Mouse (Mus musculus): ENCODE results near the gene Pde4c. TPM values are rescaled to one million over a fixed set of nuclear protein-coding genes. Genes with fewer than 3 reads are reported as not detected.

The Pde4c gene
- 0.83 and 1.3 TPM in 2 replicates for polyA plus RNA-seq (2014; fragmentation: Nextera tagmentation; extraction: Ambion mirVana)

- Histone ChIP-seq H3K36me3 (ENCODE audit: control insufficient read depth, insufficient read depth, low read length) (no peaks in the 10 kb centered on the region), H3K4me3 (ENCODE audit: low read depth, low read length) (no peak within 1 kb of the TSS), H3K9me3 (ENCODE audit: control insufficient read depth, low read length) (no peaks in the 10 kb centered on the region), H3K27me3 (replicated peaks; ENCODE audit: control insufficient read depth, insufficient read depth, low read length) (peaks cover 25% of the 10 kb centered on the region), H3K27ac (ENCODE audit: low read depth, low read length) (peak within 1 kb of the TSS; percentile 49), H3K4me2 (peak within 1 kb of the TSS; percentile 22), H3K9ac (ENCODE audit: low read depth, low read length) (no peak within 1 kb of the TSS), H3K4me1 (replicated peaks; ENCODE audit: control insufficient read depth, insufficient read depth, low read length) (no peaks in the 10 kb centered on the region)
- DNase-seq (ENCODE audit: low spot score) (no peak), ATAC-seq (replicated peaks; ENCODE audit: low FRiP score) (peak; percentile 29; the same call in 1 of the 2 replicates)
- 54% methylated on average over 7 of the region's 7 CpGs for WGBS
These were observed at the start of gene Pde4c for GRCm38 (mm10) chr8:70723486-70724210. Pde4c (plus strand) TSS chr8:70723720.

GRCm38 (mm10) chr8:70674109-70674508 lies 49.4 kb upstream of the Pde4c start:
- Histone ChIP-seq H3K4me3 (ENCODE audit: low read depth, low read length) (peak overlapping the region; percentile 74), H3K36me3 (ENCODE audit: control insufficient read depth, insufficient read depth, low read length) (peaks cover 19% of the 10 kb centered on the region), H3K9me3 (ENCODE audit: control insufficient read depth, low read length) (no peaks in the 10 kb centered on the region), H3K27me3 (replicated peaks; ENCODE audit: control insufficient read depth, insufficient read depth, low read length) (no peaks in the 10 kb centered on the region), H3K27ac (ENCODE audit: low read depth, low read length) (peak overlapping the region; percentile 94), H3K4me2 (peak overlapping the region; percentile 89), H3K9ac (ENCODE audit: low read depth, low read length) (peak overlapping the region; percentile 84), H3K4me1 (replicated peaks; ENCODE audit: control insufficient read depth, insufficient read depth, low read length) (peaks cover 37% of the 10 kb centered on the region)
- no peak for ATAC-seq (replicated peaks; ENCODE audit: low FRiP score)
- DNase-seq (ENCODE audit: low spot score): no peak
- 81% methylated on average over 3 of the region's 3 CpGs for WGBS

- peak overlapping the region; percentile 84 for H3K9ac ChIP-seq (ENCODE audit: low read depth, low read length)
- no peak for ATAC-seq (replicated peaks; ENCODE audit: low FRiP score)
These were observed 48.8 kb upstream of the Pde4c start for GRCm38 (mm10) chr8:70674716-70675115.

GRCm38 (mm10) chr8:70675336-70675735 lies 48.2 kb upstream of the Pde4c start:
- H3K9me3 ChIP-seq (ENCODE audit: control insufficient read depth, low read length): no peaks in the 10 kb centered on the region
- peaks cover 24% of the 10 kb centered on the region for H3K36me3 ChIP-seq (ENCODE audit: control insufficient read depth, insufficient read depth, low read length)
- 57% methylated on average over 1 of the region's 1 CpGs for WGBS
- peak overlapping the region; percentile 94; the same call in 1 of the 2 replicates for H3K27ac ChIP-seq (ENCODE audit: low read depth, low read length)
- ATAC-seq (replicated peaks; ENCODE audit: low FRiP score) (no peak), DNase-seq (ENCODE audit: low spot score) (no peak)
- no peak overlapping the region for H3K4me3 ChIP-seq (ENCODE audit: low read depth, low read length)
- H3K9ac ChIP-seq (ENCODE audit: low read depth, low read length): peak overlapping the region; percentile 41; the same call in 1 of the 2 replicates
- H3K4me2 ChIP-seq: peak overlapping the region; percentile 89
- no peaks in the 10 kb centered on the region for H3K27me3 ChIP-seq (replicated peaks; ENCODE audit: control insufficient read depth, insufficient read depth, low read length)
- H3K4me1 ChIP-seq (replicated peaks; ENCODE audit: control insufficient read depth, insufficient read depth, low read length): peaks cover 37% of the 10 kb centered on the region

More at GRCm38 (mm10) chr8:70674716-70675115, 48.8 kb upstream of the Pde4c start:
- no peaks in the 10 kb centered on the region for H3K27me3 ChIP-seq (replicated peaks; ENCODE audit: control insufficient read depth, insufficient read depth, low read length)
- H3K4me3 ChIP-seq (ENCODE audit: low read depth, low read length): peak overlapping the region; percentile 74; the same call in 1 of the 2 replicates
- 51% methylated on average over 4 of the region's 4 CpGs for WGBS
- H3K27ac ChIP-seq (ENCODE audit: low read depth, low read length): peak overlapping the region; percentile 94
- H3K4me1 ChIP-seq (replicated peaks; ENCODE audit: control insufficient read depth, insufficient read depth, low read length): peaks cover 37% of the 10 kb centered on the region
- no peaks in the 10 kb centered on the region for H3K9me3 ChIP-seq (ENCODE audit: control insufficient read depth, low read length)
- H3K4me2 ChIP-seq: peak overlapping the region; percentile 89
- no peak for DNase-seq (ENCODE audit: low spot score)
- H3K36me3 ChIP-seq (ENCODE audit: control insufficient read depth, insufficient read depth, low read length): peaks cover 24% of the 10 kb centered on the region

GRCm38 (mm10) chr8:70677451-70678080 lies 46.0 kb upstream of the Pde4c start:
- Histone ChIP-seq H3K9ac (ENCODE audit: low read depth, low read length) (peak overlapping the region; percentile 46), H3K4me2 (peak overlapping the region; percentile 46), H3K36me3 (ENCODE audit: control insufficient read depth, insufficient read depth, low read length) (peaks cover 24% of the 10 kb centered on the region), H3K9me3 (ENCODE audit: control insufficient read depth, low read length) (no peaks in the 10 kb centered on the region), H3K4me1 (replicated peaks; ENCODE audit: control insufficient read depth, insufficient read depth, low read length) (peaks cover 44% of the 10 kb centered on the region), H3K4me3 (ENCODE audit: low read depth, low read length) (no peak overlapping the region), H3K27me3 (replicated peaks; ENCODE audit: control insufficient read depth, insufficient read depth, low read length) (no peaks in the 10 kb centered on the region), H3K27ac (ENCODE audit: low read depth, low read length) (no peak overlapping the region; the same call in 1 of the 2 replicates)
- DNase-seq (ENCODE audit: low spot score): no peak
- WGBS: 90% methylated on average over 15 of the region's 15 CpGs
- no peak for ATAC-seq (replicated peaks; ENCODE audit: low FRiP score)

GRCm38 (mm10) chr8:70678679-70679078 lies 44.8 kb upstream of the Pde4c start:
- Histone ChIP-seq H3K9ac (ENCODE audit: low read depth, low read length) (no peak overlapping the region), H3K27me3 (replicated peaks; ENCODE audit: control insufficient read depth, insufficient read depth, low read length) (no peaks in the 10 kb centered on the region), H3K4me3 (ENCODE audit: low read depth, low read length) (no peak overlapping the region), H3K4me1 (replicated peaks; ENCODE audit: control insufficient read depth, insufficient read depth, low read length) (peaks cover 45% of the 10 kb centered on the region), H3K4me2 (no peak overlapping the region), H3K27ac (ENCODE audit: low read depth, low read length) (no peak overlapping the region), H3K9me3 (ENCODE audit: control insufficient read depth, low read length) (no peaks in the 10 kb centered on the region), H3K36me3 (ENCODE audit: control insufficient read depth, insufficient read depth, low read length) (peaks cover 24% of the 10 kb centered on the region)
- no peak for ATAC-seq (replicated peaks; ENCODE audit: low FRiP score)
- no peak for DNase-seq (ENCODE audit: low spot score)

- Histone ChIP-seq H3K9ac (ENCODE audit: low read depth, low read length) (peak overlapping the region; percentile 22; the same call in 1 of the 2 replicates), H3K4me3 (ENCODE audit: low read depth, low read length) (no peak overlapping the region), H3K27me3 (replicated peaks; ENCODE audit: control insufficient read depth, insufficient read depth, low read length) (no peaks in the 10 kb centered on the region), H3K4me2 (no peak overlapping the region), H3K4me1 (replicated peaks; ENCODE audit: control insufficient read depth, insufficient read depth, low read length) (peaks cover 40% of the 10 kb centered on the region), H3K9me3 (ENCODE audit: control insufficient read depth, low read length) (no peaks in the 10 kb centered on the region), H3K36me3 (ENCODE audit: control insufficient read depth, insufficient read depth, low read length) (peaks cover 24% of the 10 kb centered on the region), H3K27ac (ENCODE audit: low read depth, low read length) (no peak overlapping the region)
- no peak for ATAC-seq (replicated peaks; ENCODE audit: low FRiP score)
- 95% methylated on average over 4 of the region's 4 CpGs for WGBS
- no peak for DNase-seq (ENCODE audit: low spot score)
These were observed 44.1 kb upstream of the Pde4c start for GRCm38 (mm10) chr8:70679404-70679803.

- Histone ChIP-seq H3K4me2 (no peak overlapping the region), H3K9ac (ENCODE audit: low read depth, low read length) (no peak overlapping the region), H3K36me3 (ENCODE audit: control insufficient read depth, insufficient read depth, low read length) (peaks cover 24% of the 10 kb centered on the region), H3K27ac (ENCODE audit: low read depth, low read length) (no peak overlapping the region), H3K4me1 (replicated peaks; ENCODE audit: control insufficient read depth, insufficient read depth, low read length) (peaks cover 34% of the 10 kb centered on the region), H3K27me3 (replicated peaks; ENCODE audit: control insufficient read depth, insufficient read depth, low read length) (no peaks in the 10 kb centered on the region), H3K9me3 (ENCODE audit: control insufficient read depth, low read length) (no peaks in the 10 kb centered on the region), H3K4me3 (ENCODE audit: low read depth, low read length) (no peak overlapping the region)
- DNase-seq (ENCODE audit: low spot score): no peak
- 75% methylated on average over 3 of the region's 3 CpGs for WGBS
- ATAC-seq (replicated peaks; ENCODE audit: low FRiP score): no peak
These were observed 43.5 kb upstream of the Pde4c start for GRCm38 (mm10) chr8:70680039-70680438.
